Mouse (Mus musculus): Measurements from ENCODE around the gene Smg7. TPM values are rescaled to one million over a fixed set of nuclear protein-coding genes. Genes with fewer than 3 reads are reported as not detected.

Smg7 gene
- polyA plus RNA-seq, 1 experiment from 2014 or later: 33.8 TPM

- H3K9me3 ChIP-seq: no peaks in the 10 kb centered on the region
- H3K9ac ChIP-seq: no peak overlapping the region; the same call in 1 of the 2 replicates
- WGBS: 7% methylated on average over 10 of the region's 10 CpGs
- no peak overlapping the region for H3K4me2 ChIP-seq
- H3K27me3 ChIP-seq: no peaks in the 10 kb centered on the region
- H3K36me3 ChIP-seq: peaks cover 3% of the 10 kb centered on the region; the same call in 1 of the 2 replicates
- no peak overlapping the region for H3K4me3 ChIP-seq
- peak overlapping the region; percentile 82 for H3K27ac ChIP-seq
- 0 out of 2 replicates have a peak, but pooled peaks have one; percentile 26 for ATAC-seq (ENCODE audit: low FRiP score)
- H3K4me1 ChIP-seq (replicated peaks): peaks cover 40% of the 10 kb centered on the region
Measured at GRCm38 (mm10) chr1:152817794-152818193, 84.7 kb downstream of the Smg7 start.

- Histone ChIP-seq H3K4me3 (no peak overlapping the region), H3K27ac (peak overlapping the region; percentile 82), H3K27me3 (no peaks in the 10 kb centered on the region), H3K9ac (no peak overlapping the region), H3K36me3 (no peaks in the 10 kb centered on the region), H3K9me3 (no peaks in the 10 kb centered on the region), H3K4me2 (no peak overlapping the region), H3K4me1 (replicated peaks) (peaks cover 40% of the 10 kb centered on the region)
- 13% methylated on average over 12 of the region's 12 CpGs for WGBS
- ATAC-seq (ENCODE audit: low FRiP score): peak; percentile 45; the same call in 1 of the 2 replicates
Measured at GRCm38 (mm10) chr1:152817027-152817769, 85.2 kb downstream of the Smg7 start.

- Histone ChIP-seq H3K4me3 (no peak overlapping the region), H3K4me1 (replicated peaks) (peaks cover 46% of the 10 kb centered on the region), H3K9ac (no peak overlapping the region), H3K4me2 (no peak overlapping the region), H3K9me3 (no peaks in the 10 kb centered on the region), H3K27me3 (no peaks in the 10 kb centered on the region), H3K36me3 (no peaks in the 10 kb centered on the region), H3K27ac (peak overlapping the region; percentile 82; the same call in 1 of the 2 replicates)
- WGBS: 21% methylated on average over 7 of the region's 7 CpGs
- peak; percentile 86 for ATAC-seq (ENCODE audit: low FRiP score)
Measured at GRCm38 (mm10) chr1:152815265-152815701, 87.2 kb downstream of the Smg7 start.

- Histone ChIP-seq H3K4me1 (replicated peaks) (peaks cover 20% of the 10 kb centered on the region), H3K4me2 (no peak overlapping the region), H3K27ac (no peak overlapping the region; the same call in 1 of the 2 replicates), H3K4me3 (no peak overlapping the region), H3K27me3 (no peaks in the 10 kb centered on the region), H3K36me3 (no peaks in the 10 kb centered on the region), H3K9me3 (no peaks in the 10 kb centered on the region), H3K9ac (no peak overlapping the region)
- no peak for ATAC-seq (ENCODE audit: low FRiP score)
- WGBS: 54% methylated on average over 13 of the region's 13 CpGs
Measured at GRCm38 (mm10) chr1:152810533-152811439, 91.7 kb downstream of the Smg7 start.

GRCm38 (mm10) chr1:152809541-152810252, 92.7 kb downstream of the Smg7 start:
- Histone ChIP-seq H3K9me3 (no peaks in the 10 kb centered on the region), H3K36me3 (no peaks in the 10 kb centered on the region), H3K27me3 (no peaks in the 10 kb centered on the region), H3K4me3 (no peak overlapping the region), H3K4me1 (replicated peaks) (peaks cover 9% of the 10 kb centered on the region), H3K9ac (no peak overlapping the region), H3K27ac (no peak overlapping the region), H3K4me2 (no peak overlapping the region)
- 28% methylated on average over 8 of the region's 8 CpGs for WGBS
- no peak for ATAC-seq (ENCODE audit: low FRiP score)

- H3K4me2 ChIP-seq: no peak overlapping the region
- H3K27ac ChIP-seq: no peak overlapping the region
- no peaks in the 10 kb centered on the region for H3K36me3 ChIP-seq
- H3K4me3 ChIP-seq: no peak overlapping the region
- H3K27me3 ChIP-seq: no peaks in the 10 kb centered on the region
- no peak for ATAC-seq (ENCODE audit: low FRiP score)
- H3K4me1 ChIP-seq (replicated peaks): peaks cover 9% of the 10 kb centered on the region
- WGBS: 97% methylated on average over 2 of the region's 2 CpGs
- H3K9me3 ChIP-seq: no peaks in the 10 kb centered on the region
- H3K9ac ChIP-seq: no peak overlapping the region
Measured at GRCm38 (mm10) chr1:152808392-152808680, 94.1 kb downstream of the Smg7 start.

- H3K36me3 ChIP-seq: no peaks in the 10 kb centered on the region
- H3K4me3 ChIP-seq: no peak overlapping the region
- WGBS: 84% methylated on average over 18 of the region's 18 CpGs
- no peak for ATAC-seq (ENCODE audit: low FRiP score)
- H3K27me3 ChIP-seq: no peaks in the 10 kb centered on the region
- no peak overlapping the region for H3K4me2 ChIP-seq
- no peak overlapping the region for H3K27ac ChIP-seq
- no peak overlapping the region for H3K9ac ChIP-seq
- no peaks in the 10 kb centered on the region for H3K9me3 ChIP-seq
- H3K4me1 ChIP-seq (replicated peaks): peaks cover 9% of the 10 kb centered on the region
Measured at GRCm38 (mm10) chr1:152807619-152808391, 94.6 kb downstream of the Smg7 start.

GRCm38 (mm10) chr1:152804907-152805306, 97.5 kb downstream of the Smg7 start:
- H3K36me3 ChIP-seq: no peaks in the 10 kb centered on the region
- no peak overlapping the region for H3K4me3 ChIP-seq
- H3K27me3 ChIP-seq: no peaks in the 10 kb centered on the region
- no peak overlapping the region for H3K9ac ChIP-seq
- peaks cover 7% of the 10 kb centered on the region; the same call in 1 of the 2 replicates for H3K4me1 ChIP-seq (replicated peaks)
- H3K4me2 ChIP-seq: no peak overlapping the region
- H3K9me3 ChIP-seq: no peaks in the 10 kb centered on the region
- no peak for ATAC-seq (ENCODE audit: low FRiP score)
- H3K27ac ChIP-seq: no peak overlapping the region
- WGBS: 85% methylated on average over 6 of the region's 6 CpGs

- no peak for ATAC-seq (ENCODE audit: low FRiP score)
- Histone ChIP-seq H3K9ac (no peak overlapping the region), H3K4me2 (no peak overlapping the region), H3K4me3 (no peak overlapping the region), H3K27ac (no peak overlapping the region), H3K27me3 (no peaks in the 10 kb centered on the region), H3K36me3 (no peaks in the 10 kb centered on the region), H3K4me1 (replicated peaks) (peaks cover 11% of the 10 kb centered on the region; the same call in 1 of the 2 replicates), H3K9me3 (no peaks in the 10 kb centered on the region)
- WGBS: 87% methylated on average over 13 of the region's 13 CpGs
Measured at GRCm38 (mm10) chr1:152800633-152801176, 101.7 kb downstream of the Smg7 start.

- H3K9me3 ChIP-seq: no peaks in the 10 kb centered on the region
- peak; percentile 83 for ATAC-seq (ENCODE audit: low FRiP score)
- WGBS: 7% methylated on average over 2 of the region's 2 CpGs
- no peak within 1 kb of the TSS for H3K4me3 ChIP-seq
- no peaks in the 10 kb centered on the region for H3K36me3 ChIP-seq
- peaks cover 11% of the 10 kb centered on the region; the same call in 1 of the 2 replicates for H3K4me1 ChIP-seq (replicated peaks)
- peak within 1 kb of the TSS; percentile 30 for H3K27ac ChIP-seq
- H3K9ac ChIP-seq: no peak within 1 kb of the TSS
- H3K4me2 ChIP-seq: no peak within 1 kb of the TSS
- no peaks in the 10 kb centered on the region for H3K27me3 ChIP-seq
Measured at GRCm38 (mm10) chr1:152799897-152800296, 102.5 kb downstream of the Smg7 start, which contains the start of gene Ncf2. TSS of gene Ncf2 (plus strand) at chr1:152800194.

GRCm38 (mm10) chr1:152798125-152798524, 104.3 kb downstream of the Smg7 start:
- no peak for ATAC-seq (ENCODE audit: low FRiP score)
- Histone ChIP-seq H3K27me3 (no peaks in the 10 kb centered on the region), H3K4me1 (replicated peaks) (peaks cover 18% of the 10 kb centered on the region), H3K36me3 (no peaks in the 10 kb centered on the region), H3K27ac (no peak overlapping the region), H3K9ac (no peak overlapping the region), H3K4me2 (no peak overlapping the region), H3K4me3 (no peak overlapping the region), H3K9me3 (no peaks in the 10 kb centered on the region)
- WGBS: 85% methylated on average over 9 of the region's 9 CpGs
